Comparison of ENCODE assay signal across 19 mouse cellular contexts in the genomic region with DNA sequence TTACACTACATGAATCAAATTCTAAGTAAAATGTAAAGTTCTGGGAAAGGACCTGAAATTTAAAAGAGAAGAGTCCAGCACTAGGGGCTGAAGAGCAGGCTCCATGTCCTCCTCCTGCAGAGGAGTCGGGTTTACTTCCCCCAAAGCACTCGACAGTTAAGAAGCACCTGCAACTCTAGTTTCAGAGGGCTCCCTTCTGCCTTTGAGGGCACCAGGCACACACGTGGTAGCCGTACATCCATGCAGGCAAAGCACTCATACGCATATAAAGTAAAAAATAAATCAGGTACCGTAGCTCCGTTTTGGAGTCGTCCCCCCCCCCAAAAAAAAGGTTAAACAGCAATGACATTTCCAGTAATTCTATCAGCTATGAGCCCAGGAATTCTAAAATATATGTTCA. TPM values are rescaled to one million over a fixed set of nuclear protein-coding genes. Genes with fewer than 3 reads are reported as not detected.
A peak's percentile ranks its signal among the peaks of the same experiment; 100 is the strongest.
DNase-seq lines count a peak whose midpoint lies in the region; ATAC-seq and TF ChIP-seq lines count a peak whose summit lies in the region.
"Had no signal": no experiment of that assay in that cellular context is flagged by ENCODE, and none has a peak within 500 bp of the region (broad histone marks: within the 10 kb centered on the region; RNA-seq: fewer than 3 reads in every experiment).

No protein-coding gene starts in this region.

- TF ChIP-seq RAD21 in MEL (IDR thresholded peaks at IDR 0.05; ENCODE audit: low read depth, low read length): no peak

- H3K9ac ChIP-seq in lung, postnatal 0 days (replicated peaks; ENCODE audit: low read depth): no peak overlapping the region
- H3K9ac ChIP-seq in MEL (ENCODE audit: control insufficient read depth, low read depth, low read length, poor library complexity, severe bottlenecking): peak overlapping the region; percentile 40
- H3K9ac ChIP-seq: embryonic facial prominence, embryonic 15.5 days; forebrain, embryonic 15.5 days; hindbrain, embryonic 12.5 days had no signal

- no peak for TF ChIP-seq CTCF in lung, postnatal 0 days (IDR thresholded peaks at IDR 0.05)
- TF ChIP-seq CTCF in MEL (IDR thresholded peaks at IDR 0.05 in 2 of 3, conservative IDR thresholded peaks at IDR 0.05 in 1 of 3; ENCODE audit: control insufficient read depth in 1 of 3, insufficient read depth in 1 of 3, low read depth in 2 of 3, low read length in 3 of 3, poor library complexity in 1 of 3, severe bottlenecking in 1 of 3): no peak

- intact Hi-C loops in gastrocnemius, postnatal 36 days (cut with DNase I): no loop called here

- no peak for ATAC-seq in lung, postnatal 0 days
- ATAC-seq: forebrain, embryonic 15.5 days; hindbrain, embryonic 16.5 days had no signal

- peaks cover 41% of the 10 kb centered on the region for H3K79me2 ChIP-seq in MEL (ENCODE audit: control insufficient read depth, insufficient read depth, low read length, poor library complexity)

- TF ChIP-seq POLR2A in MEL (IDR thresholded peaks at IDR 0.05; ENCODE audit: control insufficient read depth in 1 of 2, insufficient read depth in 1 of 2, low read depth in 1 of 2, low read length in 2 of 2, poor library complexity in 1 of 2): no peak

- peak overlapping the region; percentile 13; the same call in 1 of the 2 replicates for H3K4me3 ChIP-seq in lung, postnatal 0 days (ENCODE audit: low read depth, low read length)
- peak overlapping the region; percentile 18 to 43; a peak in 3 of 4 replicates for H3K4me3 ChIP-seq in MEL (ENCODE audit: control insufficient read depth in 1 of 2, insufficient read depth in 1 of 2, low read depth in 2 of 2, low read length in 2 of 2)
- H3K4me3 ChIP-seq: embryonic facial prominence, embryonic 15.5 days; forebrain, embryonic 15.5 days; heart, embryonic 10.5 days; hindbrain, embryonic 12.5 days had no signal

- H3K27me3 ChIP-seq in lung, postnatal 0 days (replicated peaks; ENCODE audit: insufficient read depth, low read length): no peaks in the 10 kb centered on the region
- no peaks in the 10 kb centered on the region for H3K27me3 ChIP-seq in MEL (ENCODE audit: control insufficient read depth in 1 of 2, insufficient read depth in 2 of 2, low read length in 2 of 2)
- H3K27me3 ChIP-seq: embryonic facial prominence, embryonic 15.5 days; forebrain, embryonic 15.5 days; hindbrain, embryonic 12.5 days had no signal

- H3K4me2 ChIP-seq in lung, postnatal 0 days (replicated peaks; ENCODE audit: low read depth, low read length): peak overlapping the region; percentile 34; the same call in 1 of the 2 replicates
- H3K4me2 ChIP-seq: embryonic facial prominence, embryonic 15.5 days; forebrain, embryonic 15.5 days; hindbrain, embryonic 12.5 days had no signal

- no peak for TF ChIP-seq EP300 in lung, postnatal 0 days (IDR thresholded peaks at IDR 0.05)
- no peak for TF ChIP-seq EP300 in MEL (IDR thresholded peaks at IDR 0.05; ENCODE audit: low read depth in 1 of 2, low read length in 2 of 2)

- 0 out of 2 replicates have a peak overlapping the region, but pooled peaks have one; percentile 26 for H3K27ac ChIP-seq in lung, postnatal 0 days (ENCODE audit: low read length)
- H3K27ac ChIP-seq in MEL (ENCODE audit: control insufficient read depth, low read depth, low read length): no peak overlapping the region; the same call in 1 of the 2 replicates
- H3K27ac ChIP-seq: embryonic facial prominence, embryonic 15.5 days; forebrain, embryonic 15.5 days; heart, embryonic 10.5 days; hindbrain, embryonic 12.5 days had no signal

- no peaks in the 10 kb centered on the region for H3K9me3 ChIP-seq in lung, postnatal 0 days (ENCODE audit: low read length)
- no peaks in the 10 kb centered on the region for H3K9me3 ChIP-seq in MEL (replicated peaks; ENCODE audit: insufficient read depth, low read length)
- H3K9me3 ChIP-seq: embryonic facial prominence, embryonic 15.5 days; forebrain, embryonic 15.5 days; heart, embryonic 10.5 days; hindbrain, embryonic 12.5 days had no signal

- 56% methylated on average over 8 of the region's 8 CpGs for WGBS in lung, postnatal 0 days

- no peaks in the 10 kb centered on the region; the same call in 1 of the 2 replicates for H3K4me1 ChIP-seq in lung, postnatal 0 days (ENCODE audit: insufficient read depth, low read depth, low read length)
- peaks cover 12 to 22% of the 10 kb centered on the region in 2 experiments; a peak in 3 of 4 replicates for H3K4me1 ChIP-seq in MEL (ENCODE audit: control insufficient read depth in 1 of 2, insufficient read depth in 2 of 2, low read length in 2 of 2)

- DNase-seq in lung, postnatal 0 days (ENCODE audit: low spot score): no peak
- DNase-seq in lung, postnatal 4 days: no peak
- DNase-seq in MEL (ENCODE audit: low read depth, low spot score): peak; percentile 45
- peak; percentile 10 to 33 for DNase-seq in thymus, postnatal 10 days (ENCODE audit: low spot score in 2 of 2)
- peak; percentile 43 for DNase-seq in thymus, postnatal 4 days
- no peak for DNase-seq in kidney, postnatal 4 days
- no peak for DNase-seq in gastrocnemius, postnatal 36 days
- DNase-seq: adrenal gland, postnatal 10 days; cerebellum, adult 11-12 months; cerebellum, adult 9-11 months; cerebellum, postnatal 36 days; heart, adult 18-20 months; heart, postnatal 10 days; heart, postnatal 4 days had no signal

- 0 out of 2 replicates have a peak, but pooled peaks cover 8% of the 10 kb centered on the region for H3K36me3 ChIP-seq in lung, postnatal 0 days (ENCODE audit: insufficient read depth, low read length)
- H3K36me3 ChIP-seq in MEL (ENCODE audit: control insufficient read depth in 1 of 2, insufficient read depth in 2 of 2, low read length in 2 of 2): peaks cover 26 to 31% of the 10 kb centered on the region in 2 experiments
- H3K36me3 ChIP-seq: forebrain, embryonic 15.5 days had no signal

TF ChIP-seq in MEL, 35 proteins besides CTCF, POLR2A, EP300 and RAD21:
- TF ChIP-seq KAT2A (conservative IDR thresholded peaks at IDR 0.05; ENCODE audit: low read depth, low read length) (no peak), ZNF384 (IDR thresholded peaks at IDR 0.05; ENCODE audit: low read depth, low read length) (no peak), TBP (IDR thresholded peaks at IDR 0.05; ENCODE audit: low read depth, low read length) (no peak), SMC3 (IDR thresholded peaks at IDR 0.05; ENCODE audit: low read depth, low read length) (no peak), POLR2AphosphoS5 (IDR thresholded peaks at IDR 0.05; ENCODE audit: borderline replicate concordance, low read depth, low read length) (no peak), ZMIZ1 (IDR thresholded peaks at IDR 0.05; ENCODE audit: low read depth, low read length) (no peak), BHLHE40 (IDR thresholded peaks at IDR 0.05; ENCODE audit: borderline replicate concordance, low read depth, low read length) (no peak), ZC3H11A (IDR thresholded peaks at IDR 0.05; ENCODE audit: low read depth, low read length) (no peak), MYB (IDR thresholded peaks at IDR 0.05; ENCODE audit: low read depth, low read length) (no peak), MEF2A (IDR thresholded peaks at IDR 0.05; ENCODE audit: extremely low read depth, insufficient replicate concordance, low read depth, low read length, poor library complexity, severe bottlenecking) (no peak), NELFE (IDR thresholded peaks at IDR 0.05; ENCODE audit: low read depth, low read length) (no peak), UBTF (IDR thresholded peaks at IDR 0.05; ENCODE audit: borderline replicate concordance, insufficient read depth, low read depth, low read length) (no peak)

RNA-seq across cellular contexts. Expression of a gene that starts 3.2 kb away (rescaled TPM):
- 209 and 242 TPM in 2 replicates for polyA plus RNA-seq in lung, postnatal 0 days (2015; fragmentation: Nextera tagmentation; extraction: Ambion mirVana)
- 11.6 and 17.5 TPM in 2 replicates for total RNA-seq in MEL (2012; rRNA removed)
- 1 to 10 TPM in 1 of 2 experiments, not detected in 1; 8.5 TPM for polyA plus RNA-seq in MEL (2012; ENCODE audit: insufficient read depth in 1 of 2, insufficient read length in 2 of 2, low read depth in 1 of 2, low replicate concordance in 2 of 2, missing spikeins in 1 of 2)
- 1 to 10 TPM; 3.4 to 3.9 TPM for total RNA-seq in gastrocnemius, postnatal 36 days (2021)

Comparison
In these comparisons a context has a peak if more than half of its experiments do, and no peak if none do; other contexts are left out.
1. DNase-seq: peak in MEL (single experiment), thymus, postnatal 10 days (2 of 2) and thymus, postnatal 4 days (single experiment); none in lung, postnatal 0 days (single experiment), lung, postnatal 4 days (0 of 2), kidney, postnatal 4 days (0 of 2) and gastrocnemius, postnatal 36 days (0 of 2).